Mouse (Mus musculus) CD4-positive naive resting alpha-beta T cell, adult 57 days (primary cell): ENCODE measurements around the gene Thnsl1. TPM values are rescaled to one million over a fixed set of nuclear protein-coding genes. Genes with fewer than 3 reads are reported as not detected.

ENCODE experiments used
- total RNA-seq: library from RNA; stranded (reverse); gene quantifications from one replicate; pipeline ENCODE4 v1.2.4, GENCODE M21; 2023

The Thnsl1 gene
- total RNA-seq, result 7.1 TPM

GRCm38 (mm10) chr2:21204912-21205830 lies at the start of gene Thnsl1, which contains the start of gene Enkur:
TSS of gene Thnsl1 (plus strand) at chr2:21205724.
TSS of gene Enkur (minus strand) at chr2:21205365.

Other genes starting within 250 kb of the Thnsl1 start
- 7.6 TPM for gene Arhgap21, start 236.8 kb upstream of the Thnsl1 start, total RNA-seq
- gene Enkur, start 359 bp upstream of the Thnsl1 start, total RNA-seq, result 2.5 TPM
- not detected for gene Gpr158, start 161.8 kb downstream of the Thnsl1 start, total RNA-seq